Mouse (Mus musculus) C2C12 (cell line): ENCODE measurements around the gene Prkce.

ENCODE experiments used
- CEBPB ChIP-seq: IDR thresholded peaks from one replicate; pipeline ENCODE4 v1.6.1; 2011; ENCODE audit warnings: low read depth, mild to moderate bottlenecking, control low read depth, moderate library complexity
- CTCF ChIP-seq: IDR thresholded peaks from one replicate; pipeline ENCODE4 v1.5.1; 2011; ENCODE audit not compliant: control insufficient read depth, insufficient read depth, insufficient read length
- MYOG ChIP-seq: IDR thresholded peaks from one replicate; pipeline ENCODE4 v1.6.1; 2011; ENCODE audit not compliant: control insufficient read depth, insufficient read length; ENCODE audit errors: extremely low read depth

- TF ChIP-seq MYOG (no peak), CTCF (no peak), CEBPB (no peak)
These were observed 329.7 kb downstream of the Prkce start for GRCm38 (mm10) chr17:86497302-86497701.
